Mouse (Mus musculus) E14TG2a.4 (cell line): ENCODE measurements at regions not wholly inside any gene's neighbourhood (a gene's known extent, or its start where the extent isn't known, plus 50 kb on each side); places are given as distances from the start of the nearest gene placed in this dataset.

Source experiments
- CTCF ChIP-seq: conservative IDR thresholded peaks from 2 replicates; pipeline ENCODE4 v1.5.1; 2014; ENCODE audit warnings: low read length
- NANOG ChIP-seq: IDR thresholded peaks from 2 replicates; pipeline ENCODE4 v1.6.1; 2014; ENCODE audit warnings: borderline replicate concordance, low read length, mixed read lengths

- TF ChIP-seq CTCF (no peak), NANOG (no peak)
Measured at GRCm38 (mm10) chr10:118792352-118793100, 77.5 kb downstream of the Dyrk2 start.
